Mouse (Mus musculus): ENCODE measurements at regions not wholly inside any gene's neighbourhood (a gene's known extent, or its start where the extent isn't known, plus 50 kb on each side); places are given as distances from the start of the nearest gene placed in this dataset.

DNA sequence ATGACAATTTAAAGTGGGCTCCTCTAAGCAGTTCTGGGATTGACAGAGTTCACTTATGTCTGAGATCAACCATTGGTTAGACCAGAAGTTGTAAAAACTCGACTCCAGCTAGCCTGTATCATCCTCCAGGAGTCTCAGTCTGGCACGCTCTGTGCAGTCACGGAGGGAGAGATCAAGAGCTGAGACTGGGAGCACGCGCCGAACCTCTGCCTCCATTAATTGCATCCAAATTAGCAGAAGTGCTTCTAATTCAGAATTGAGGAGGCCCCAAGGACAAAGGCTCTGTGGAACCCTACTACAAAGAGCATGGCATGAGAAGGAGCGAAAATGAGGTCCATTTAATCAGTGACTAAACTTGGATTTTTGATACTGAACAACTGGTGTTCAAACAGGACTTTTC lies 406.9 kb downstream of the Dad1 start:
- TF ChIP-seq CTCF (conservative IDR thresholded peaks at IDR 0.05; ENCODE audit: insufficient read depth, insufficient read length, low read depth, low read length) (no peak), POLR2A (IDR thresholded peaks at IDR 0.05; ENCODE audit: low read depth, low read length) (no peak)

All from kidney, adult 2 months (tissue).